Mouse (Mus musculus) intestine, embryonic 16.5 days (tissue): ENCODE results near the gene Stk25. TPM values are rescaled to one million over a fixed set of nuclear protein-coding genes. Genes with fewer than 3 reads are reported as not detected.
"Not testable (repeated sequence)": the region's sequence is repeated elsewhere in the genome, so short reads cannot be mapped to it uniquely, and the experiment has no call there.

Source experiments
- ATAC-seq: fragments of 200-750 bp; cut with Nextera tagmentation; 2 replicates; pipeline ENCODE4 v1.8.0; 2017; ENCODE audit warnings: moderate TSS enrichment, moderate library complexity
- H3K27ac ChIP-seq: fragments of 300-500 bp; sonication (generic); 2 replicates; pipeline ENCODE4 v1.5.1; 2014; ENCODE audit warnings: mild to moderate bottlenecking, low read length
- H3K27me3 ChIP-seq: fragments of 300-500 bp; sonication (generic); replicated peaks from 2 replicates; pipeline ENCODE4 v1.6.1; 2014; ENCODE audit warnings: low read length, control low read depth, mixed read lengths; ENCODE audit not compliant: control insufficient read depth, insufficient read depth
- H3K36me3 ChIP-seq: fragments of 300-500 bp; sonication (generic); 2 replicates; pipeline ENCODE4 v1.6.1; 2014; ENCODE audit warnings: low read length, control low read depth; ENCODE audit not compliant: control insufficient read depth, insufficient read depth
- H3K4me1 ChIP-seq: fragments of 300-500 bp; sonication (generic); 2 replicates; pipeline ENCODE4 v1.6.1; 2014; ENCODE audit warnings: low read length, control low read depth, mixed read lengths; ENCODE audit not compliant: control insufficient read depth, insufficient read depth
- H3K4me2 ChIP-seq: fragments of 300-500 bp; sonication (generic); 2 replicates; pipeline ENCODE4 v1.6.1; 2014; ENCODE audit warnings: low read depth, low read length, control low read depth
- H3K4me3 ChIP-seq: fragments of 300-500 bp; sonication (generic); 2 replicates; pipeline ENCODE4 v1.5.1; 2014; ENCODE audit warnings: mild to moderate bottlenecking, low read length
- H3K9ac ChIP-seq: fragments of 300-500 bp; sonication (generic); 2 replicates; pipeline ENCODE4 v1.6.1; 2014; ENCODE audit warnings: low read depth, low read length
- H3K9me3 ChIP-seq: fragments of 300-500 bp; sonication (generic); 2 replicates; pipeline ENCODE4 v1.6.1; 2016; ENCODE audit warnings: low read length, control low read depth; ENCODE audit not compliant: control insufficient read depth
- WGBS: fragments of 180-500 bp; shearing (Covaris S2); extraction: QIAGEN DNeasy Blood & Tissue Kit; methylation state at CpG from one replicate; pipeline ENCODE4 v1.1.7; 2014; 5-methylcytosine and 5-hydroxymethylcytosine counted together
- polyA plus RNA-seq: library from polyadenylated mRNA; unstranded; fragments of >200 nt; fragmentation: Nextera tagmentation; extraction: Ambion mirVana; gene quantifications from 2 replicates; pipeline ENCODE4 v1.2.1, GENCODE M21; 2015

Gene Stk25
- 164 and 171 TPM in 2 replicates for polyA plus RNA-seq

DNA sequence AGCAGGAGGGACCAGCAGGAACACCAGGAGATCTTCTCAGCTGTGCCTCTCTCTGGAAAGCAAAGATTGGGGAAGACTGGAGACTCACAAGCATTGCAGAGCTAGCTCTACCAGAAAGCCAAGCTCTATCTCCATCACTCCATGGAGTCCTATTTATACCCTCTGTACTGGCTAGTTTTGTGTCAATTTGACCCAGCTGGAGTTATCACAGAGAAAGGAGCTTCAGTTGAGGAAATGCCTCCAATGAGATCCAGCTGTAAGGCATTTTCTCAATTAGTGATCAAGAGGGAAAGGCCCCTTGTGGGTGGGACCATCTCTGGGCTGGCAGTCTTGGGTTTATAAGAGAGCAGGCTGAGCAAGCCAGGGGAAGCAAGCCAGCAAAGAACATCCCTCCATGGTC, at the start of gene Stk25:
Gene Stk25 (minus strand): TSS at position 101 of the 400 bp plus-strand sequence.
- not testable (repeated sequence) for H3K27me3 ChIP-seq, H3K4me2 ChIP-seq, H3K4me1 ChIP-seq, H3K27ac ChIP-seq, ATAC-seq, H3K9ac ChIP-seq, H3K36me3 ChIP-seq, H3K9me3 ChIP-seq, H3K4me3 ChIP-seq

DNA sequence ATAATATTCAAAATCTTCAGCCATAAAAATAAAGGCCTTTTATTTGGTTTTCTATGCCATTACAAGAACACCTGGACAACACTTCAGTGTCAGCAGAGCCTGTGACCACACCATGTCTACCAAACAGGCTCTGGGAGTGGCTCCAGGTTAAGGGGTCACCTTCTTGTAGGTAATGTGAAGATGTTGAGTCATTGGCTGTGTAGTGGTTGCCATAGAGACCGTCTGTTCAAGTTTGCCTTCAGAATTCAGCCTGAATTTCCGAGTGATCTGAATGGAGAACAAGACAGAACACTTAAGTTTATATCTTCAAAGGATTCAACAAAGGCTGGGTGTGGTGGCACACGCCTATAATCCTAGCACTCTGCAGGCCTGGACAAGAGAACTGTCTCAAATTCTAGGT, 46.9 kb upstream of the Stk25 start:
- Histone ChIP-seq H3K4me2 (no peak overlapping the region), H3K36me3 (peaks cover 4% of the 10 kb centered on the region; the same call in 1 of the 2 replicates), H3K9ac (no peak overlapping the region), H3K9me3 (no peaks in the 10 kb centered on the region), H3K4me1 (no peaks in the 10 kb centered on the region), H3K27me3 (no peaks in the 10 kb centered on the region), H3K27ac (no peak overlapping the region), H3K4me3 (no peak overlapping the region)
- no peak for ATAC-seq
- WGBS = 61% methylated on average over 3 of the region's 3 CpGs

DNA sequence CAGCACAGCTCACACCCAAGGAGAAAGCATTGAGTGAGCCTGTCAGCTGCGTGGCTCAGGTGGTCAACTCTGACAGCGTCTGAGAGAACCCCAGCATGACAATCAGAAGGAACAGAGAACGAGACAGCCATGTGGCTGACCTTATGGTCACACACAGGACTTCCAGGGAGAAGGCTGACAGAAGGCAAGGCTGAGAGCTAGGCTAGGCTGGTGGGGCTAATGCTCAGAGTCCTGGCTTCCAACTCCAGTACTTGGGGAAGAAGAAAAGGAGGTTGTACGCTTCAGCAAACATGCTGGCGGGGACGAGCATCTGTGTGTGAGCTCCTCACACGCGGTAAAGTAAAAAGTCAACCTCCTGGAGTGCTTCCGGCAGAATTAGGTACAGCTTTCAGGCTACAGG, 45.9 kb upstream of the Stk25 start:
- H3K9me3 ChIP-seq = no peaks in the 10 kb centered on the region
- H3K36me3 ChIP-seq = peaks cover 4% of the 10 kb centered on the region; the same call in 1 of the 2 replicates
- no peak overlapping the region for H3K9ac ChIP-seq
- no peak overlapping the region for H3K4me2 ChIP-seq
- H3K4me1 ChIP-seq = no peaks in the 10 kb centered on the region
- H3K27ac ChIP-seq = no peak overlapping the region
- no peak overlapping the region for H3K4me3 ChIP-seq
- 87% methylated on average over 9 of the region's 9 CpGs for WGBS
- ATAC-seq = no peak
- H3K27me3 ChIP-seq = no peaks in the 10 kb centered on the region

DNA sequence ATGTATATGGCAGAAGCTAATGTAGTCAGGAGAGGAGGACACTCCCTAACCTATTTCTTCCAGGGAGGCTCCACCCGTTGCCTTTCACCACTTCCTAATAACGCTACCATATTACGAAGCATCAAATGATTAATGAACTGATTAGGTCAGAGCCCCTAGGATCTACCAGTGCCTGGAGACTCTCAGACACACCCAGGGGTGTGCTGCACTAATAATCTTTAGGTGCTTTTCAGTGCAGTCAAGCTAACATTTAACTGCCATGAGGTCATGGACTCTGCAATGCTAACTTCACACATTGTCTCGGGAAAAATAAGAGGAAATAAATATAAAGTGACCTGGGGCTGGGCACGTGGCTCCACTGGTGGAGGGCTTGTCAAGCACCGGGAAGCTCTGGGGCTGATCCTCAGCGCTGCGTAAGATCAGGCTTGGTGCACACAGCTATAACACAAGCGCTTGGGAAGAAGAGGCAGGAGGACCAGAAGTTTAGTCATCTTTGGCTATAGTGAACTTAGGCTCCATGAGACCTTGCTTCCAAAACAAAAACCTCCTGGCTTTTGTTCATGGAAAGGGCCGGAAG, 45.1 kb upstream of the Stk25 start:
- ATAC-seq = peak; percentile 92
- no peaks in the 10 kb centered on the region for H3K4me1 ChIP-seq
- H3K27me3 ChIP-seq = no peaks in the 10 kb centered on the region
- no peak overlapping the region for H3K4me2 ChIP-seq
- H3K9ac ChIP-seq = no peak overlapping the region
- H3K36me3 ChIP-seq = peaks cover 4% of the 10 kb centered on the region; the same call in 1 of the 2 replicates
- H3K27ac ChIP-seq = peak overlapping the region; percentile 27; the same call in 1 of the 2 replicates
- no peaks in the 10 kb centered on the region for H3K9me3 ChIP-seq
- 80% methylated on average over 10 of the region's 10 CpGs for WGBS
- H3K4me3 ChIP-seq = no peak overlapping the region

DNA sequence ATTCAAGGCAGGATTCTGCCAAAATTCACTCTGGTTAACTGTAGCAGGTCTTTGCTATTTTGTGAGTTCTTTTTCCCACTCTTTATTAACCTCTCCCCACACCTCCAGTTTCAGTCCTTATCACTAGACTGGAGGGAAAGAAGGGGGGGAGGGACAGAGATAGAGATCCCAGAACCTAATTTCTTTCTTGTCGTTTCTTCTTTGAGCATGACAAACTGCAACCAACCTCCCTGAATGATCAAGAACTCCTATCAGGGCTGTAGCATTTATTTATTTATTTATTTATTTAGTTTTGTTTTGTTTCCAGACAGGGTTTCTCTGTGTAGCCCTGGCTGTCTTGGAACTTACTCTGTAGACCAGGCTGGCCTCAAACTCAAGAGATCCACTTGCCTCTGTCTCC, 43.6 kb upstream of the Stk25 start:
- no peak for ATAC-seq
- Histone ChIP-seq H3K4me3 (no peak overlapping the region), H3K27ac (no peak overlapping the region), H3K4me2 (no peak overlapping the region), H3K4me1 (no peaks in the 10 kb centered on the region), H3K9me3 (no peaks in the 10 kb centered on the region), H3K9ac (no peak overlapping the region), H3K36me3 (peaks cover 4% of the 10 kb centered on the region; the same call in 1 of the 2 replicates), H3K27me3 (no peaks in the 10 kb centered on the region)
- 82% methylated on average over 1 of the region's 1 CpGs for WGBS

DNA sequence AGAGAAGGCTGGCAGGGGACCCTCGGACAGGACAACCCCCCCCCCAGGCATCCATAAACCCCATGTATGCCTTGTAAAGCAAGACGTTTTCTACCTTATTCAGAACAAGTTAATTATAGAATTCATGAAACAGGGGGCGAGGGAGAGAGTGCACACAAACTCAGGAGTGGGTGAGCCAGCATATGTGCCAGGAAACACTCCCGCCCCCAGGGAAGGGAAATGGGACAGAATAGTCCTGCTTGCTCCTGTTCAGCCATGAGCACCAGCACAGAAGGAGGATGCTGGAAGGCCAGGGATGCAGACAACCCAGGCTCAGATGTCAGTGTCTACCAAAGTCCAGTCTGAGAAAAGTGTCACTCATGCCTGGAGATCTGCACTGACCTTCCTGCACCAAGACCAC, 40.7 kb upstream of the Stk25 start:
- ATAC-seq = no peak
- no peak overlapping the region for H3K4me2 ChIP-seq
- H3K9me3 ChIP-seq = no peaks in the 10 kb centered on the region
- H3K27me3 ChIP-seq = no peaks in the 10 kb centered on the region
- 86% methylated on average over 4 of the region's 4 CpGs for WGBS
- H3K4me1 ChIP-seq = no peaks in the 10 kb centered on the region
- H3K36me3 ChIP-seq = no peaks in the 10 kb centered on the region
- no peak overlapping the region for H3K9ac ChIP-seq
- no peak overlapping the region for H3K27ac ChIP-seq
- no peak overlapping the region for H3K4me3 ChIP-seq

DNA sequence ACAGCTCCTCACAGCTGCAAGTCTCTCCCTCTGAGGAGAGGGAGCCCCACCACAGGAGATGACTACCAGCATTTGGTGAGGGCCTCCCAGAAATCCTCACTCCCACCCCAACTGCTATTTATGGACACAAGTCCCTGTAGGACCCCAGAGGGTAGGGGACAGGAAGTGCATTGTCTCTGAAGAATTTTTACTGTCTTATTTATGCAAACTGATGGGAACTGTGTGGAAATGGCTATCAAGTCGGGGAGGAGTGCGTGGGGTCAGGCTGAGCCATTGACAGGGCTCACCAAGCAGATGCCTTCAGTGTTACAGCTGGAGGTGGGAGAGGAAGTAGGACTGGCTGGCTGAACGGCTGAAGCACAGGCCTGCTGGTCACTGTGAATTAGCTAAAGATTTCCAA, 38.9 kb upstream of the Stk25 start:
- Histone ChIP-seq H3K9me3 (no peaks in the 10 kb centered on the region), H3K4me2 (no peak overlapping the region), H3K9ac (no peak overlapping the region), H3K4me1 (peaks cover 4% of the 10 kb centered on the region; the same call in 1 of the 2 replicates), H3K27ac (0 out of 2 replicates have a peak overlapping the region, but pooled peaks have one; percentile 30), H3K27me3 (no peaks in the 10 kb centered on the region), H3K4me3 (no peak overlapping the region), H3K36me3 (no peaks in the 10 kb centered on the region)
- ATAC-seq = no peak
- 37% methylated on average over 3 of the region's 3 CpGs for WGBS

DNA sequence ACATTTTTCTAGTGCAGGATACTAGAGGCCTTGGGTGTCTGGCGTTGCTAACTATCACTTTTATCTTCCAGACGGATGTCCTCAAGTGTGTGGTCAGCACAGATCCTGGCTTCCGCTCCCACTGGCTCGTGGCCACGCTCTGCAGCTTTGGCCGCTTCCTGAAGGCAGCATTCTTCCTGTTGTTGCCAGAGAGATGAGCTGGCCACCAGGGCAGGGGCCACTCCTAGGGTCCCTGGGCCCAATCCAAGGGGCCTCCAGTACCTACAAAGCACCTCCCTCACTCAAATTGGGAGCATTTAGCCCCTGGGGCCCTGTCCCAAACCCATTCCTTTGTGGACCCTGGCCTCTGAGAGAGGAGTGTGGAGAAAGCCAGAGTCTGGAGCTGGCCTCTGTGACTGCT, 36.5 kb upstream of the Stk25 start:
- H3K4me2 ChIP-seq = no peak overlapping the region
- WGBS = 75% methylated on average over 6 of the region's 6 CpGs
- ATAC-seq = no peak
- H3K27ac ChIP-seq = no peak overlapping the region
- no peaks in the 10 kb centered on the region for H3K9me3 ChIP-seq
- H3K36me3 ChIP-seq = no peaks in the 10 kb centered on the region
- H3K27me3 ChIP-seq = no peaks in the 10 kb centered on the region
- no peak overlapping the region for H3K4me3 ChIP-seq
- no peak overlapping the region for H3K9ac ChIP-seq
- peaks cover 7% of the 10 kb centered on the region; the same call in 1 of the 2 replicates for H3K4me1 ChIP-seq

DNA sequence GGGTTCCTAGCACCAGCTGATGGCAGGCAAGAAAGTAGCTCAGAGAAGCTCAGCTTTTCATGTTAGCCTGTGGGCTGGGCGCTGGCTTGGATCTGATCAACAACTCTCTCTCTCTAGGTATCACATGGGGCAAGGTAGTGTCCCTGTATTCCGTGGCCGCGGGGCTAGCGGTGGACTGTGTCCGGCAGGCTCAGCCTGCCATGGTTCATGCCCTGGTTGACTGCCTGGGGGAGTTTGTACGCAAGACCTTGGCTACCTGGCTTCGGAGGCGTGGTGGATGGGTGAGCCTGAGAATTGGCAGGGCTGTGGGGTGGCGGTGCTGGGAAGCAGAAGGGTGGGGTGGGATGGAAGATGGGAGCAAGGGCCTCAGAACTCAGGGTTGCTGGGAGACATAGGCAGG, 35.5 kb upstream of the Stk25 start:
- Histone ChIP-seq H3K9ac (no peak overlapping the region), H3K27ac (peak overlapping the region; percentile 53), H3K4me2 (no peak overlapping the region), H3K27me3 (no peaks in the 10 kb centered on the region), H3K36me3 (no peaks in the 10 kb centered on the region), H3K4me3 (no peak overlapping the region), H3K9me3 (no peaks in the 10 kb centered on the region), H3K4me1 (peaks cover 7% of the 10 kb centered on the region; the same call in 1 of the 2 replicates)
- WGBS = 94% methylated on average over 10 of the region's 10 CpGs
- ATAC-seq = 0 out of 2 replicates have a peak, but pooled peaks have one; percentile 24

DNA sequence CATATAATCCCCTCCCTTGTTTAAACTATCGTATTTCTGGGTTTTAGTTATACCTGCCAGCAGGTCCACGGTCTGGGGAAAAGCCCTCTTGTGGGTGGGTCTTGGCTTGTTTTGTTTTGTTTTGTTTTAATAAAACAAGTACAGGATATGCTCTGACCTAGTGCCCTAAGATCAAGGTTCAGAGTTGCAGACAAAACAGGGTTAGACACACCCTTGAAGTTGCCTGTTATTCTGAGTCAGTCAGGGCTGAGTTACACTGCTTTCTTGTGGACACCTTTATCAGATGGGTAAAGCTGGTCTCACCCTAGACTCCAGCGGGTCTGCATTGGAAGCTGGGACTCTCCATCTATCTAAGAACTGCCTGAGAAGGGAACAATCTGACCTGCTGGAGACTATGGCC, 35.0 kb upstream of the Stk25 start:
- no peak overlapping the region for H3K4me3 ChIP-seq
- H3K27me3 ChIP-seq = no peaks in the 10 kb centered on the region
- 66% methylated on average over 3 of the region's 3 CpGs for WGBS
- H3K9me3 ChIP-seq = no peaks in the 10 kb centered on the region
- H3K4me1 ChIP-seq = peaks cover 7% of the 10 kb centered on the region; the same call in 1 of the 2 replicates
- H3K9ac ChIP-seq = no peak overlapping the region
- no peaks in the 10 kb centered on the region for H3K36me3 ChIP-seq
- peak overlapping the region; percentile 53 for H3K27ac ChIP-seq
- H3K4me2 ChIP-seq = no peak overlapping the region
- peak; percentile 64 for ATAC-seq
